Mouse (Mus musculus): ENCODE measurements around the gene Asf1b.
"Not testable (repeated sequence)": the region's sequence is repeated elsewhere in the genome, so short reads cannot be mapped to it uniquely, and the experiment has no call there.

Gene Asf1b

DNA sequence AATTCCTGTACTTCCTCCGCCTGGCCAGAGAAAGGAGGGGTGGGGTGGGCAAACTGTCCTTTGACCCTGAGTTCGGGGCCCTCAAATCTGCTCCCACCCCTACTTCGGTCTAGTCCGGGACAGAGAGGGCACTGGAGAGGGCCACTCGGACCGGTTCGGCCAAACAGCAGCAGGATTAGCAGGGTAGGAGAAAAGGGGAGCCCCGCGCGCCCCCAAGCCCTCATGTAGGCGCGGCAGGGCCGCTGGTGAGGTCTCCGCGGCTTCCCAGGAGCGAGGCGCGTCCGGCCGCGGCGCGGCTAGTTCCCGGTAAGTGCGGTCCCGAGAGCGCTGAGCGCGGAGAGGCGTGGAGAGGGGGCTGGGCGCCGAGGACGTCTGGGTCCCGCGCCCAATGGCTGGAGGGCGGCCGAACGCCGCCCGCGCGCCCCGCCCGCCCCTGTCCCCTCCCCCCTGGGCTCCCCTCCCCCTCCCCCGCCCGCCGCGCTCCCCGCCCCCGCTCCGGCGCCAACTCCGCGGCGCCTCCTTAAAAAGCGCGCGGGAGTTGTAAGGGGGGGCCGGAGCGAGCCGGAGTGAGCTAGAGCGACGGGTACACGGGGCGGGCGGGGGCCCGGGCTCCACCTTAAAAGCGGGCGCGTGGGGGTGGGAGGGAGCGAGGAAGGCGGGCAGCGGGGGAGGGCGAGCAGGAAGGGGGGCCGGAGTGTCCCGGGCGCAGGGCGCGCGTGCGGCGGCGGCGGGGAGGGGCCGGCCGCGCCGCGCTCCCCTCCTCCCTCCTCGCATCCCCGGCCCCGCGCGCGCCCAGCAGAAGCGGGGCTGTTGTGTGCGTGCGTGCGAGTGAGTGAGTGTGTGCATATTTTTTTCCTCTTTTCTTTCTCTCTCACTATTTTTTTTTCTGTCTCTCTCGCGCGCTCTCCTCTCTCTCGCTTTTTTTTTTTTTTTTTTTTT lies 41.5 kb downstream of the Asf1b start:
- peak; percentile 76 for DNase-seq

- peak; percentile 57 for DNase-seq
Observed at GRCm38 (mm10) chr8:83997511-83998141, 42.3 kb downstream of the Asf1b start, which contains the start of gene Samd1. Gene Samd1 (plus strand): TSS chr8:83997672.

- DNase-seq = peak; percentile 47
Observed at GRCm38 (mm10) chr8:83998231-83999056, 43.1 kb downstream of the Asf1b start.

- no peak for DNase-seq
Observed at GRCm38 (mm10) chr8:83999057-83999705, 43.9 kb downstream of the Asf1b start.

DNA sequence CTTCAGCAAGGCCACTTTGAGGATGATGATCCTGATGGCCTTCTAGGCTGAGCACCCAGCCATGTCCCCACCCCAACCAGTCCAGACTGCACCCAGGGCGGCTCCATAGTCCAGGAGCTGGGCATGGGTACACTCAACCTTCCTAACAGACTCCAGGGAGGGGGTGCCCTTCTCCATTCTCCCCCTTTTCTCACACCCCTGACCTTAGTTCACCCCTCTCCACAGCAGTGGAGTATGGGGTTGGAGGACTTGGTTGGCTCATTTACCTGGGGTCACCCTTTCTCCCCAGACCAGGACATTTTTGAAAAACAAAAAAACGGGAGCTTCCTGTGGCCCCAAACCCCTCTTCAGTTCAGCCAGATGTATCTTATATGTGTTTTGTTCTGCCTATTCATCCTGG lies 44.5 kb downstream of the Asf1b start:
- DNase-seq = no peak

DNA sequence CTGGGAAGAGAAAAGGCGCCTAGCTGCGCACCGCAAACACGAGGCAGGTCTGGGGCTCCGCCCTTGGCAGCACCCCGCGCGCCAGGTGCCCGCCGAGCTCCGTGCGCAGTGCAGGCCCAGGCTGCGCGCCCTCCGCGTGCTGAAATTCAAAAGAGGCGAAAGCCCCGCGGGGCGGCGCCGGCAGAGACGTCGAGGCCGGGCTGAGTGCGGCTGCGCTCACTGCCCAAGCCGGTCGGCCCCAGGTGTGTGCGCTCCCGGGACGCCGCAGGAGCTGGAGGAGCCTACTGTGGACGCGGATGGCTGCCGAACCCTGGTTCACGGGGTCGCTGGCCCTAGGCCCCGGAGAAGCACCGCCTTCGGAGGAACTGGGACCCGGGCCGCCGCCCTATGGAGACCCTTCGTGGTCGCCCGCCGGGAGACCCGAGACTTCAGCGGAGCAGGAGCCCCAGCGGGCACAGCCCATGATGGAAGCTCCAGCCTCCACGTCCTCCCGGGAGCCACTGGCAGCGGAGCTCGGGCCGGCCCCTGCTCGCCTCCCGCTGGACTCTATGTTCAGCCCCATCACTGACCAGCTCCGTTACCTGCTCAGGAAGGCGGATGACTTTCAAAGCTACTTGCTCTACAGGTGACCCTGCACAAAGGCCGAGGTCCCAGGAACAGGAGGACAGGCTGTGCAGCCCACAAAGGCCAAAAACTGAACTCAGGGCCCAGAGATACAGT lies 46.1 kb downstream of the Asf1b start, which contains the start of gene 1700067K01Rik:
Gene 1700067K01Rik, plus strand, starts transcription at position 222 of the 720 bp plus-strand sequence.
- DNase-seq = no peak

DNA sequence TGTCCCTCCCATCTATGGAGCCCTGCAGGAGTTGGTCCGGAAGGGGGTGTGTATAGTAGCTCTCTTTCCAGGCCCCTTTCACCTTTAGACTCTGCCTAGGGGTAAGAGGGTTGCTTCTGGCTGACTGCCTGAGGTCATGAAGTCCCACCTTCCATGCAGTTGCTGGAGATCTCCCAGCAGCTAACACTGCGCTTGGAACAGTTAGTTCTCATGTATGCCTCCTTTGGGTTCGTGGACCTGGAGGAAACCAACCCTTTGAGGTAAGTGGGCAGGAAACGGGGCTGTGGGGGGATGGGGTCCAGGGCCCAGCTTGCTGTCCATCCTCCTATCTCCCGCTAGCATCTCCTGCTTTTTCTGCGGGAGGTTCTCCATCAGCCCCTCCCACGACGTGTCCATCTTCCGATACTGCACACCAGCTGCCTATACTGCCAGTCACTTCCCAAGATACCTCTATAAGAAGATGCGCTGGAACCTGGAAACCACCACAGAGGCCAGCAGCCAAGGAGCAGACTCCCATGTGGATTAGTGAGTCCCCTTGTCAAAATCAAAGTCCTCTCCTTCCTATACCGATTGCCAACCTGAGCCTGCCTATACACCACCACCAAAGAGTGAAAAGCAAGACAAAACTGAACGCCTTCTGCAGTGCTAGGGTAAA lies 47.8 kb downstream of the Asf1b start:
- no peak for DNase-seq

- DNase-seq = no peak
Observed at GRCm38 (mm10) chr8:84003612-84004246, 48.4 kb downstream of the Asf1b start.

- peak; percentile 93 for DNase-seq
Observed at GRCm38 (mm10) chr8:84004533-84005201, 49.4 kb downstream of the Asf1b start.

DNA sequence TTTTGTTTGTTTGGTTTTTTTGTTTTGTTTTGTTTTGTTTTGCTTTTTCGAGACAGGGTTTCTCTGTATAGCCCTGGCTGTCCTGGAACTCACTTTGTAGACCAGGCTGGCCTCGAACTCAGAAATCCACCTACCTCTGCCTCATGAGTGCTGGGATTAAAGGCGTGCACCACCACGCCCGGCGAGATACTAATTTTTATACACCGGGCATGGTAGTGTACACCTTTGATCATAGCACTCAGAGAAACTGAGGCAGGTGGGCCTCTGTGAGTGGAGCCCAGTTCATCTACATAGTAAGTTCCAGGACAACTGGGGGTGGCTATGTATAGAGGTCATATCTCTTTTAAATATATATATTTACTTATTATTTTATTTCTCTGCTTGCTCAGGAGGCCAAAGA lies 50.2 kb downstream of the Asf1b start:
- not testable (repeated sequence) for DNase-seq

DNA sequence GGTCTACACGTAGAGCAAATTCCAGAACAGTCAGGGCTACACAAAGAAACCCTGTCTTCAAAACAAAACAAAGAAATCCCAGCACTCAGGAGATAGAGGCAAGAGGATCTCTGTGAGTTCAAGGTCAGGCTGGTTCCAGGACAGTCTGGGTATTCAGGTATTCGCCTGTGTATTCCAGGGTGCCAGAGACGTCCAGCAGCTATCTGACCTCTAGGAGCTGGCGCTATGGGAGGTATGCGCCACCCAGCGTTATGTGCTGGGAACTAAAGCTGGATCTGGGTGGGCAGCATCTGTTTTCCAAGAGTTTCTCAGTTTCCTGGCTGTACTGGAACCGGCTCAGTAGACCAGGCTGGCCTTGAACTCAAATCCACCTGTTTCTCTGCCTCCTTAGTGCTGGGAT lies 53.1 kb downstream of the Asf1b start:
- no peak for DNase-seq

- peak; percentile 82 for DNase-seq
Observed at GRCm38 (mm10) chr8:84009876-84010275, 54.6 kb downstream of the Asf1b start.

DNA sequence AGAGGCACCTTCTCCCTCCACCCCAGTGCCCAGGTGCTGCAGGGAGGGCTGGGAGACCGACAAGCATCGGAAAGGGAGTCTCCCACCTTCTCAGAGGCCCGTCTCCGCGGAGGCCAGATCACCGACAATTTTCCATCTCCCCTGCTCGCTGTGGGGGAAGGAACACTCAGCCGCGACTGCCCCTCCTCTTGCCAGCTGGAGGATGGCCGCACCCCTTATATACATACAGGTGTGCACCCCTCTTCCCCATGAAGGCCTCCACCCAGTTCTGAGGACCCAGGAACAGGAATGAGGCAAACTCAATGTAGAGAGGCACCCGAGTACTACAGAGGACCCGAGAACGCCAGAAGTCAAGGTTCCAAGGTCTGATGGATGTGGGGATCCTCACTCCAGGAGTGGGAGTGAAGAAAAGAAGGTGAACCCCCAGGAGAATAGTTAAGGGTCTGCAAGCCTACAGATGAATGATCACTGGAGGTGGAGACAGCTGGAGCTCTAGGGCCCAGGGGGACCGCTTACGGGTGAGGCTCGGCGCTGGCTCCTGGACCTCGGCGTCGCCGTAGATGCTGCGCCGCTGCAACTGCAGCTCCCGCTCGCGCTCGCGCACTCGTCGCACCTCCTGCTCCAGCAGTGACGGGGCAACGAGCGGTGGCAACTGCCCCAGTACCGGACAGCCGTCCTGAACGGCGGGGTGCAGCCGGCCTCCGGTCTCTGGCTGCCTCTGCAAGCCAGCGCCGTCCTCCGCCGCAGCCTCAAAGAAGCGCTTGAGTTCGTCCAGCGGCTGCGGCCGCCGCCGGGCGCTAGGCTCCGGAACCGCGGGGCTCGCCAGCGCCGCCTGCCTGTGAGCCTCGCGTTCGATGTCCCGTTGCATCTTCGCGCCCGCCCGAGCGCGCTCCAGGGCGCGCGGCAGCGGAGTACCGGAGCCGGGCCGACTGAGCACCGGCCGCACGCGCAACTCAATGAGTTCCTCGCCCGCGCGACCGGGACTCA lies 55.6 kb downstream of the Asf1b start:
- peak; percentile 60 for DNase-seq

DNA sequence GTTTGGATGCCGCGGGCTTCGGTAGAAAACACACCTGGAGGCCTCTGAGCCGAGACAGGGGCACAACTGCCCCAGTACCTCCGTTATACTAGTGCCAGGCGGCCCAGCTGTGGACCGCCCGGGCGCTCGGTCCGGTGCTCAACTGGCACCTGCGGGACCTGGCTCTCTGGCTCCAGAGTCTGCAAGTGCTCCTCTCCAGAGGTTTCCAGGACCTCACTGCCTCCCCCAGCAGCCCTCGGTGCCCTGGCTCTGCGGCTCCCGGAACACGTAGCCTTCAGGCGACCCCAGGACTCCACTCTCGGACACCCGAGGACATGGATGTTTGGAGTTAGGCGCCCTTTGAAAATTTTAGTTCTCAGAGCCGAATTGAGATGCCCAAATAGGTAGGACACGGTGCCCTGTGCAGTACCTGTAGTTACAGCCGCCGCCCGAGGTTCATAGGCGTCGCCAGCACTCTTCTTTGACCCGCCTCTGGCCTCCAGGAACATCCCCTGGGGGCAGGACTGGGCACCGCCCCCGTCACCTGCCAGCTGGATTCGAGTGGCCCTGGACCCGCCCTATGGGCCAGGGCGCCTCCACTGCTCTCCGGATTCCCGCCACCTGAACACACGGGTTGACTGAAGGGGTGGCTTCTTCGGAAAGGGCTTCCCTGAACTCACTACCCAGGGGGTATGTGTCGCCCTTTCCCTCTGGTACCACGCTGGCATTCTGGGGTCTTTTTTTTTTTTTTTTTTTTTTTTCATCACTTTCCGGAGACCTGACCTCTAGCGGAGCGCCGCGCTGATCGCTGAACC lies 56.6 kb downstream of the Asf1b start, which contains the start of gene 2210011C24Rik:
Gene 2210011C24Rik, minus strand, starts transcription at position 467 of the 794 bp plus-strand sequence.
- DNase-seq = no peak

DNA sequence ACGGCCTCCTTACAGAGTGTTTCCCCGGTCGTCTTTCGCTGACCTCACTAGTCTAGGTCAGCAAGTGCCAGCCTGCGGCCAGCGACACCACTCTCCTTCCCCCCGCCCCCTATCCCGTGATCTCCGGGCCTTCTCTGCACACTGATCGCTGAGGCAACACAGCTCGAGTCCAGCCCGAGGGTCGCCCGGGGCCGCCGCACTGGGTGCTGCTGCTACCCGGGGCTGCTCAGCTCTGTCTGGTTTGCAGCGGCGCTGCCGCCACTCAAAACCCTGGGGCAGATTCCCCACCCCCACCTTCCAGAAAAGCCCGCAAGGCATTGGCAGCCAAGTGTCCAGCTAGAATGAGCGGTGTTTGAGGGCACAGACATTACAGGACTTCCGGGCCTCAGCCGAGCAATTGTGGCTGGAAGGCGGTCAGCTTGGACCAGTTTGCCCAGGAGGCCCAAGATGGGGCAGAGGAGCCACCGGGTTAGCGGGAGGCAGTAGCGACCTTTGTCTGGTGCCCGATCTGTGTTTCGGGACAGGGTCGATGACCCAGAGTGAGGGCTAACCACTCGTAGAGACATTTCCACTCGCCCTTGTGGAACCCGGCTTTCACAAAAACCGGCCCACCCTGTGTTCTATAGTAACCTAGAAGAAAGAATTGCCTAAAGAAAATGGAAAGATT lies 57.3 kb downstream of the Asf1b start:
- no peak for DNase-seq

- DNase-seq = no peak
Observed at GRCm38 (mm10) chr8:84015833-84016232, 60.5 kb downstream of the Asf1b start.

DNA sequence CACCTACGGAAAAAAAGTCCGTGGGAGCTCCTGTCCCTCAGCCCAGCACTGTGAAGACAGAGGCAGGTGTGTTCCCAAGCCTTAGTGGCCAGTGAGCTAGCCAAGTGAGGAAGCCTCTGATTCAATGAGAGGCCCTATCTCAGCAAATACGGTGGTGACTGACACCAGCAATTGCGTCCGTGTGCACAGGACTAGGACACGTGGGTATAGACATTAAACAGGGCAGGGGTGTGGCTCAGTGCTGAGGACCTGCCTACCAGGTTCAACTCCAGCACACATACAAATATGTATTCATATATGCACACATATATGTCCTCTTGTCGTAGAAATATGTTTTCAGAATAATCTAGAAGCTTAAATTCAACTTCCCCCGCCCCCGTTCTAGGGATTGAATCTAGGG lies 64.4 kb downstream of the Asf1b start:
- DNase-seq = no peak
